Mouse (Mus musculus) layer of hippocampus, postnatal 36 days (tissue): ENCODE data around the gene Myh14. TPM values are rescaled to one million over a fixed set of nuclear protein-coding genes. Genes with fewer than 3 reads are reported as not detected.

Source experiments
- DNase-seq, 2 experiments: peaks; one replicate each; pipeline ENCODE4 v3.0.0; 2022
- total RNA-seq, 2 experiments: library from RNA; stranded (reverse); gene quantifications; 2 replicates each; pipeline ENCODE4 v1.2.3; 2021

Gene Myh14
- total RNA-seq, 2 experiments from 2014 or later = 27.7 to 28.1 TPM

DNA sequence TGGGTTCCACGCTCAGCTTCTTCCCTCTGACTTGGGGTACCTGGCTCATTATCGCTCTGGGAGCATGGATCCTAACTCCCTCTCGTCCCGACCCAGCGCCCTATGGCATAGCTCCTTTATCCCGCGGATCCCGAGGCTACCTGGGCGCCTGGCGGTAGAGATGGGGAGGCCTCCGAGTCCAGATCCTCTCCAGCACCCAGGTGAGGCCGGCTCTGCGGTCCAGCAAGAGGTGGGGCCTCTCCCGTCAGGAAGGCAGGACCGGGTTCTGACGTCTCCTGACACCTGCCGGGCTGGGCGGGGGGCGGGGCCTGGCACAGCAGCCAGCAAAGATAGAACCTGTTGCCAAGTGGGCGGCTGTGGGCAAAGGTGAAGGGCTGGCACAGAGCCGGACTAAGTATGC, 1.5 kb downstream of the Myh14 start:
- DNase-seq = no peak

DNA sequence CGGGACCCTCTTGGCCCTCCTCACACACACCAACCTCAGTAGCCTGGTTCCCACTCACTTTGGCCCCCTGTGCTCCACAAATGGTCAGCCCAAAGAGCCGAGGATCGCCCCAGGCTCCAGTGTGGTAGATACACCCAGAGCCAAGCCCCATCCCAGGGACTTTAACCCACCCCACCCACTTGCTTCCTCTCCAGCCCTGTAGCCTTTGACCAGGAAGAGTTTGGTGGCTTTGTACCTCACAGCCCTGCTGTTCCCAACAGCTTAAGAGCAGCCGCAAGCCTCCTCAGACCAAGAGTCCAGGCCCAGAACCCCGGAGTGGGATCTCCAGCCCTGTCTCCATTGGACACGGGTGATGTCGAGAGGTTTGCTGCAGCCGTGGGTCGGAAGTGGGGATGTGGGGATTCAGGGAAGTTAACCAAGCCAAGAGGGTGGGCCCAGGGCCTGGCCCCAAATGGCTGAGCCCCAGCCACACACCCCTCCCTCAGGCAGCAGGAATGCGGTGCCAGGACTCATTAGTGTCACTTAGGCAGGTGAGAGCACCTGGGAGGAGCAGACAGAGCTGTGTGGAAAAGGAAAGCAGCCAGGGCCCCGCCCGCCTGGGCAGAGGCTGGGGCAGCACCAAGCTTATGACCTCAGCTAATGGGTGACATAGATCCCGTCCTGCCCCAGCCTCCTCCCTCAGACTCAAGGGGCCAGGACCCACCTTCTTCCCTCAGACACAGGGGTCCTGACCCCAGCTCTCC, 2.5 kb downstream of the Myh14 start:
- no peak for DNase-seq

DNA sequence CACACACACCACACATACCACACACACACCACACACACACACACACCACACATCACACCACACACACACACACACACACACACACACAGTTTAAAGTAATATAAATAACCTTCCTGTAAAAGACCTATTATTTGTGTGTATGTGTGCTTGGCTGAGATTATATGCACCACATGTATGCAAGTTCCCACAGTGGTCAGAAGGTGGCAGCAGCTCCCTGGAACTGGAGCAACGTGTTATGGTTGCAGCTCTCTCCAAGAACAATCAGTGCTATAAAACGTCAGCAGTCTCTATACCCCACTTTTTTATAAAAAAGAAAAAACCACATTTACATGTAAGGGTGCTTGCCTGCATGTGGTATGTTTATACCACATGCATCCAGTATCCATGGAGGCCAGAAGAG, 4.2 kb downstream of the Myh14 start:
- no peak for DNase-seq

DNA sequence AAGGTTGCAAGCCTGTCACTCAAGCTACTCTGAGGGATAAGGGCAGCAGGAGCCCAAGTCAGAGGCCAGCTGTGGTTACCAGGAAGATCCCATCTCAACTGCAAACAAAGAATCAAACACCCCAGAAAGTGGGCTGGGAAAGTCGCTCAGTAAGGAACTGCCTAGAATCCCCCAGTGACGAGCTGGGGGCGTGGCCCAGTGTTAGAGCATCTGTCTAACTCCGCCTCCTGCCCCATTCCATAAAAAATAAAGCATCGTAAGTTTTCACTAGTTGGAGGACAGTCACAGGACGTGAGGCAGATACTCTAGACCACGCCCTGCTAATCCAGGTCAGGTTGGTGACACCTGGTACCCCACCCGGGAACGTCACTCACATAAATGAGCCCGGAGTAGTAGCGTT, 5.9 kb downstream of the Myh14 start:
- DNase-seq = no peak

DNA sequence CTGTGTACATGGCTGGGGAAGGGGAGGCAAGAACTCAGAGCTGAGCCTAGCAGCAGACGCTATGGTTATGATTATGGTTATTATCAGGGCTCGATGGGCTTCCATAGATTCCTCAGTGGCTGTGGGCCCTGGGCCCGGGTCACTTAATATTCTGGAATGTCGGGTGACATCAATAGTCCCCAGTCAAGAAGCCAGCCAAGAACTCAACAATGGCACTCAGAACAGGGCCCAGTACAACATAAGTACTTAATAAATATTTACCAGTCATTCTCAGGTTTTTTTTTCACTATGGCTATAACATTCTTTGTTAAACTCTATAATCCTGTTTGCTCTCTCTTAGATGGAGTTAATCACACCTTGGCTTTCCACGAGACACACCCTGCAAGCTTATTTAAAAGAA, 7.1 kb downstream of the Myh14 start:
- DNase-seq = no peak

DNA sequence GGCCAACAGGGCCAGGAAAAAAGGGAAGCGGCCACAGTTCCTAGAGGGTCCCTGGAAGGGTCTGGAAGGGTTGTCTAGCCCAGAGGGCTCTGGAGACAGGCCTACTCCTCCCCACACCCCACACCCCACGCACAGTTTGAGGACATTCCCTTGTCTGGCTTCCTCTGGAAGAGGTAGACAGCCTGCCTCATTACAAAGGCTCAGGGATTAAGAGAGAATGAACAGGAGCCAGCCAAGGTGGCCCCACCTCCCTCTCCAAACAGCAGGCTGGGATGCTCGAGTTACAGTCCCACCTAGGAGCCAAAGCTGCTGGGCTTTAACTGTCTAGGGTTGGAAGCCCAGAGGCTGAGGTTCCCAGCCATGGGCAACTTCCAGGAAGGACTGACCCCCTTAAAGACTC, 8.1 kb downstream of the Myh14 start:
- DNase-seq = no peak

DNA sequence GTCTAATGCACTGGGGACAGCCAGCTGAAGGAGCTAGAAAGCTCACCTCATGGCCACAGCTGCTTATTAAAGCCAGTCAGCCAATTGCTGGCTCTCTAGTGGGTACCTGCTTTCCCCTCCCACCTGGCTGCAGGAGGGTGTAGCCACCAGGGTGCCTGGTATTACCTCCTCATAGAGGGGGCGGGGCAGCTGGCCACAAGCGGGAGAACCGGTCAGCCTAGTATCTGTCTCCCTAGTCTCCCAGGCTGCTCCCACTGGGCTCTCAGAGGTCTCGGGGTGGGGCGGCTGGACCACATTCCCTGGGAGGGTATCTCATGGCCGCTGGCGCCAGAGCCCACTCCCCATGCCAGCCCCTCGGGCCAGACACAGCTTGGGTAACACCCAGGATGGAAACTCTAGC, 8.5 kb downstream of the Myh14 start:
- no peak for DNase-seq

DNA sequence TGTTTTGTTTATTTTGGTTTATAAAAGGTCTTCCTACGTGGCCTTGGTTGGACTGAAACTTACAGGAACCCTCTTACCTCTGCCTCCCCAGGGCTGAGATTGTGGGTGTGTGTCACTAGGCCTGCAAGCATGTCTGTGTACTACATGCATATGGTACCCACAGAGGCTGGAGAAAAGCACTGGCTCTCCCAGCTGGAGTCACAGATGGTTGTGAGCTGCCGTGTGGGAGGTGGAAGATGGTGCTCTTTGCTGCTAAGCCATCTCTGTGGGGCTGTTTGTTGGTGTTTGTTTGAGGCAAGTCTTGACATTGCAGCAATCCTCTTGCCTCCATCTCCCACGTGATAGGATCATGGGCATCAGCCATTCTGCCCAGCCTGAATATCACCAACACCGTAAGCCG, 9.4 kb downstream of the Myh14 start:
- peak; percentile 83 to 84 for DNase-seq

DNA sequence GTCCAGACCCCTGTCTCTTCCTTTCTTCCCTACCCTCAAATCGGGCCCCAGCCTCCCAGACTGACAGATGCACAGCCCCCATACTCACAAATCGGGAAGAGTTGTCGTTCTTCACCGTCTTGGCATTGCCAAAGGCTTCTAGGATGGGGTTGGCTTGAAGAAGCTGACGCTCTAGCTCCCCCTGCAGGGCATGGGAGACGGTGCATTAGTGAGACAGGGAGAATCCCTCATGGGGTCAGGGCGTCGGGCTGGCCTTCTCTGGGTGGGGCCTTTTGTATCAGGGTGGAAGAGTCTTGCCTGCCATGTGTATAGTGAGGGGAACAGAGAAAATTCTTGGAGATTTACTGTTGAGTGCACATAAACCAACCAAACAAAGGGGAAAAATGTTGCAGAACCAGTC, 15.1 kb downstream of the Myh14 start:
- DNase-seq = peak in 1 of 2 experiments; percentile 45

DNA sequence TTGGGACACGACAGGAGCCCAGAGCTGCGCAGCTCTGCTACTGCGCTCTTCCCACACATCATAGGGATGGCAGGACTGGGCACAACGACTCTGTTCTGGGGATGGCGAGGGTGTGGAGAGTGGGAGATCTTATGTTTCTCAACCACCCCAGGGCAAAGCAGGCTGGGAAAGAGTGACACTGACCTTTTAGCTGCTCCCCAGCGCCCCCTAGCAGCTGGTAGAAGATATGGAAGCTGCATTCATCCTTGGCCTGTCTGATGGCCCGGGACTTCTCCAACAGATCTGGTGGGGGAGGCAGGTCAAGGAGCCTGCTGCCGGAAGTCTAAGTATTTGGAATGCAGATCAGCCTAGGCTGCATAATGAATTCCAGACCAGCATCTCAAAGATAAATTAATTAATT, 16.9 kb downstream of the Myh14 start:
- no peak for DNase-seq

DNA sequence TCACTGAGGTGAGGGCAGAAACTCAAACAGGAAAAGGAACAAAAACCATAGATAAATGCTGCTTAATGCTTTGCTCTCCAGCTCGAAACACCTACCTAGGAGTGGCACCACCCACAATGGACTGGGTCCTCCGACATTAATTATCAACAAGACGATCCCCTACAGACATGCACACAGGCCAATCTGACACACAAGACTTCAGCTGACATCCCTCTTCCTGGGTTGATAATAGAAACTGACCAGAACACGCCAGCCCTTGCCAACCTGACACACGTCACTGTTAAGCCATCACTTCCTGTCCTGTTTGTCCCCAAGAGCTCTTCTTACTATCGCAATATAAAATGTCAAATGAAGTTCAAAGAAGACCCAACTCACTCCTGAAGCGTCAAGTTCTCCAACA, 19.2 kb downstream of the Myh14 start:
- no peak for DNase-seq

DNA sequence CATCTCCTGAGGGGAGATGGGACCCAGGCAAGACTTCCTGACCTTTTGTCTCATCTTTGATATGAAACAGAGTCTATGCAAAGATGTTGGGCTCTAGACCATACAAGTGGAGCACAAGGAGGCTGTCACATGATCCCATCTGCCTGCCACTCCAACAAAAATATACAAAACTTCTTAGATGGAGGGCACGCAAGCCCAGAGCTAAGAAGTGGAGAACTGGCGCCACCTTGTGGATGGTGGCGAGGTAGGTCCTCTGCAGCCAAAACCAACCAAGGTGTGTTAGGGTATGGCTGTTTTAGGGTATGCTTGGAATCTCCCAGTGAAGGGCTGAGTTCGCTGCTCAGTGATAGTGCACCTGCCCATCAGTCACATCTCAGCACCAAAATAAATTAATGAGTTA, 20.7 kb downstream of the Myh14 start:
- peak; percentile 40 to 42 for DNase-seq

DNA sequence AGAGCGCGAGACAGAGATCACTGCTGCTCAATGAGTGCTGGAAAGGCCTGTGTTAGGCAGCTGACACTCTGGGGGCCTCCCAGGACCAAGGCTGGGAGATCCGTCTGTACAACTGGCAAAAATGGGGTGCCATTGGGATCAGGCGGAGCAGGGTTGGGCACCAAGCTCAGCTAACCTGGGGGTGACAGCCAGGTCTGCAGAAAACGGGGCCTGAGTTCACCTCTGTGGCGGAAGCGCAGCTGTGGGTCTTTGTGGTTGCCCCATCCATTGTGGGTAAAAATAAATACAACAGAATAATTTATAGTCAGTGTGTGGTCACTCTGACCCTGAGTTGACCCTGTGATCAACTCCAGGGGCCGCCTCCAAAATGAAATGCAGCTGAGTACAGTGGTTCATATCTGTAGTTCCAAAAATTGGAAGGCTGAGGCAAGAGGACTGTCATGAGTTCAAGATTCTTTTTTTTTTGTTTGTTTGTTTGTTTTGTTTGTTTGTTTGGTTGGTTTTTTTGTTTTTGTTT, 21.5 kb downstream of the Myh14 start:
- DNase-seq = no peak

DNA sequence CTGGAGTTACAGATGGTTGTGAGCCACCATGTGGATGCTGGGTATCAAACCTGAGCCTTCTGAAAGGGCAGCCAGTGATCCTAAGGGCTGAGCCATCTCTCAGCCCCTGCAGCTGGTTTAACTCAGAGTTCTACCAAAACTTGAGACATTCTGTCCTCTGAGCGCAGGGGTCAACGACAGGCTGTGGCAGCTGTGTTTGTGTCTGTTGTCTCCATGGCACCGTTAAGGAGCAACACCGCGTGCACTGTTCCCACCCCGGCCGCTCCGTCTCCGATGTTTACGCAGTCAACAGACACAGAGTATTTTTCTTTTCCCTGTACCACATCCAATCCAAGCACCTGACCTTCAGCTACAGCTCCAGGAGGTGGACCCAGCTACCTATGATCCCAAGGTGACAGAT, 22.9 kb downstream of the Myh14 start:
- DNase-seq = no peak

DNA sequence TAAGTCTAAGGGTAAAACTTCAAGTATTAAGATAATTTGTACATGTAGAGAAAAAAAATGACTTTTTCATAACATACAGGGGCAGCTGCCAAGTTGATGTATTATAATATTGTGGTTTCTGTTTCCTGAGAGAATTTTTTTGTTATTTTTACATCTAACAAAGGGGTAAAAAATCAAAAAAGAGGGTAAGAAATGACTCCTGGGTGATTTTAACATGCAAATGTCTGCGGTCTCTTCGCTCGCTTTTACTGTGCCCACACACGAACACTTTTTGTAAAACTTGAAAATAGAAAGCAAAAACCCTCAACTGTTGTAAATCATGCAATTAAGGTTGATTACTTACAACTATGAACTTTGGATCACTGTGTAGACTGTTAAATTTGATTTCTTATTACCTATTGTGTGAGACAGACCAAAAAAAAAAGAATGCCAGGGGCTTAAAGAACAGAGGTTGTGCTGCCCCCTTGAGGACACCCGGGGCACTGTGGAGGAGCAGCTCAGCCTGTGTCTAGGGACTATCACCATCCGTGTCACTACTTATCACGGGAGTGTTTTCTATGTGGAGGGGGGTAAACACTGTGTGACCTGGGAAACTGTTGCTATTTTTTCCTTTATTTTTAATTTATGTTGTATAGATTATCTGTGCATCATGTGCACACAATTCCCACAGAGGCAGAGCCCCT, 23.5 kb downstream of the Myh14 start:
- DNase-seq = peak; percentile 69 to 70

DNA sequence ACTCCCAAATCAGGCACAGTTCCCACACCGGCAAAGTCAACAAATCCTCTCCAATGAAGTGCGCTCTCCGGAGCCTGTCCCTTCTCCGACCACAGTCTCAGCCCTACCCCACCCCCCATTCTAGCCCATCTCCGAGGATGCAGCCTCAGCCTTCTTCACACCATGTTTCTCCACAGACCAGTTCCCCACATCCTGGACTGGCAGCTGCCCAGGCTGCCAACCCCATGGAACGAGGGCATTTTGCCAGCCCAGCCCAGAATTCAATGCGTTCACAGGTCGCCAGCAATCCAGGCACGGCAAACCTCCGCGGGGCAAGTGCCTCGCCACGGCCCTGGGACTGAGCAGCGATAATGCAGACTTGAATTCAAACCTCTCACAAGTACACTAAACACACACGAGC, 24.7 kb downstream of the Myh14 start:
- DNase-seq = no peak

DNA sequence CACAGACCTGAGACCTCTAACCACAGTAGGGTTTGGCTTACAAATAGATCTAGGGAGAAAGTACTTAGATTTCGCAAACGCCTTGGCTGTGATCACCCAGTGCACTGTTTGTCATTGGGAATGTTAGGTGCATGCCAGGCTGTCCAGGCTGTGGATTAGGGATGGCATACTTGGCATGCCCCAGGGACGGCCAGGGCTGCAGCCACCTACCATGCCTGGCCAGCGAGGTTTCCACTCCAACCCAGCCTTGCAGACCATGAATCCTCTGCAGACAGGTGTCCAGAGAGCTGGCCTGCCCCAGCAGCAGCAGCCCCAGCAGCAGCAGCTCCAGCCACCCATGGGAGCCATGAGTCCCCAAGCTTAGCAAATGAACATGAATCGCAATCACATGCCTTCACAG, 25.4 kb downstream of the Myh14 start:
- no peak for DNase-seq

DNA sequence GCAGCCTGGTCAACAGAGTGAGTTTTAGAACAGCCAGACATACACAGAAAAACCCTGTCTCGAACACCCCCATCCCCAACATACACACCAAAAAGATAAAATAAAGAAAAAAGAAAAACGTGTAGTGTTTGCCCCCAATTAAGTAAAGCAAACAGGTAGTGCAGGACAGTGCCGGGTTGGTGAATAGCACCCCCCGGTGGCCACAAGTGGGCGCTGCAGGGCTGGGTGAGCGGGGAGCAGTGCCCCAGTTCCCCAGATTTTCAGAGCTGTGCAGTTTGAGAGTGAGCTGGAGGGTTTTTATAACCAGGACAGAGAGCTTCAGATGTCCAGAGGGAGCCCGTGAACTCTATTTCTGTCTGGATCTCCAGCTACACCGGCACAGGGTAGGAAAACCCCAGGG, 28.8 kb downstream of the Myh14 start:
- DNase-seq = peak; percentile 41 to 43

DNA sequence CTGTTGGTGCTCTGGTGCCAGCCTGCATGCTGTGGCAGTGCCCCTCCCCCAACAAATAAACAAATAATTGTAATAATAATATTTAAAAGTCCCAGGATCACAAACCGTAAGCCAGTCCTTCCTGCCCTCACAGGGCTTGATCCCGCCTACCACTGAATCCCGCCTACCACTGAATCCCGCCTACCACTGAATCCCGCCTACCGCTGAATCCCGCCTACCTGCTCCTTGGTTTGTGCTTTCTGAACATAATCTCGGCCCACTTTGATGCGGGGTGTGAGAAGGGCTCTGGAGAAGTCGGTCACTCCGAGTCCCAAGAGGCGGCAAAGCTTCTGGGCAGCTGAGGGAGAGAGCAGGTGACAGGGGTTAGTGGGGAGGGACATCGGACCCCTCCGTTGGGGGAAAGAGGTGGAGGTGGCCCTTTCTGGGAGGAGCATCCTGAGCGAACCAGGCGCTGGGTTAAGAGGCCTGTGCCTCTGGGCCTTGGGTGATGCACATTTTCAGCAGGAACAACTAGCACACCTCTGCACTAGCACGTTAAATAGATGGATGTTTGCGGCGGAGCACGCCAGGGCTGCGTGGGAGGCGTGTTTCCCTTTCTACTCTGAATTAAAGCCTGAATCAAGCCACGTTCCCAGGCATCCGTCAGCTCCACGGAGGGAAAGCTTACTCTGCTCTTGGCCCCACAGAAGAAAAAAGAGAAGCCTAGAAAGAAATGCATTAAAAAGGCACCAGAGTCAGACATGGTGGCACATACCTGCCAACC, 29.6 kb downstream of the Myh14 start:
- DNase-seq = peak; percentile 37 to 48

DNA sequence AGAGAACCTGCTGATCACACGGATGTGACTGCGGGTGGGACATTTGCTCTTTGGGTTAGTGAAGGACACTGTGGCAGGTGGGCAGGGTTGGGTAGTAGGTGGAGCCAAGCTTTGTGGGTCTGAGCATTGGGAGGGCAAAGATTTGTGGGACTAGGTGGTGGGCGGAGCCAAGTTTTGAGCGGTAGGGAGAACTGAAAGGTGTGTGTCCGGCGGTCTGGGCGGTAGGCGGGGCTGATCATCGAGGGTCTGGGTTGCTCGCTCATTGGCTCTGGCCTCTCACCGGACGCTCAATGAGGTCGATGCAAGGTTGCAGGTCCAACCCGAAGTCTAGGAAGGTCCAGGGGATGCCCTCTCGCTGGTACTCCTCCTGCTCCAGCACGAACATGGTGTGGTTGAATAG, 32.0 kb downstream of the Myh14 start:
- no peak for DNase-seq

DNA sequence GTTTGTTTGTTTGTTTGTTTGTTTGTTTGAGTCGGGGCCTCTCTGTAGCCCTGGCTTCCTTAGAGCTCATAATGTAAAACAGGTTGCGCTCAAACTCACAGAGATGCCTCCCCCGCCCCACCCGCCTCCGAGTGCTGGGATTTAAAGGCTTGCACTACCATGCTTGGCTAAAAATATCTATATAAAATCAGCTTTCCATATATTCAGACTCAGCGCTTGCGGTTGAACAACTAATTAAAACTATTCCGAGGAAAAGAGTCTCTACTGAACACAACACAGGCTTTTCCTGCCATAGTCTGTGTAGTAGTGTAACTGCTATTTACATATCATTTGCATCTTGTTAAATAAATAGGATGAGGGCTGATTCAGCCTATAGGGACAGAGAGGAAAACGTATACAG, 34.0 kb downstream of the Myh14 start:
- DNase-seq = no peak

DNA sequence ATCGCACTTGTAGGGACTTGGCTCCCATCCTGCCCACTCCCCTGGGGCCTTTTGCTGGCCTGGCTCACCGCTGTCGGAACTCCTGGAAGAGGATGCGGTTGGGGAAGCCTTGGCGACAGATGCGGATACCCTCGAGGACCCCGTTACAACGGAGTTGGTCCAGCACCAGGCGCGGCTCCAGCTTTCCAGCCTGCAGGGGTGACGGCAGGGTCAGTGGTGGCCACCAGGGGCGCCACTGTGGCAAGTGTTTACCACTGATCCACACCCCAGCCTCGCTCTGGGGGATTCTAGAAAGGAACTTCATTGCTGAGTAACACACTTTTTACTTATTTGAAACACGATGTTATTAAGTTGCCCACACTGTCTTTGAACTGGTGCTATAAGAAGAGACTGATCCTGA, 37.2 kb downstream of the Myh14 start:
- no peak for DNase-seq

DNA sequence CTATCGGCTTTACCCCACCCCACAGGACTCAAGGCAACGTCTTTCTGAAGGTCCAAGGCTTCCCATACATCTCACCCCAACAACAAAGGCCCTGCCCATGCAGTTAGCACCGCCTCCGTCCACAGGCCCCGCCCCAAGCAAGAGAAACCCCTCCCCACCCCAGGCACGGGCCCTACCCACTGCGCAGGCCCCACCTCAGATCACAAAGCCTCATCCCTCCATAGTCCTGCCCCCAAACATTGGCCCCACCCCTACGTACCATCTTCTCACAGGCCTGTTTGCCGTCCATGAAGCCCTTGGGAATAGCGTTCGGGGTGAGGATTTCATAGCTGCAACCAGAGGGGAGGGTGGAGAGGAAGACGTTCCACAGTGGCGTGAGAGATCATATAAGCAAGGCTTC, 38.0 kb downstream of the Myh14 start:
- DNase-seq = no peak

DNA sequence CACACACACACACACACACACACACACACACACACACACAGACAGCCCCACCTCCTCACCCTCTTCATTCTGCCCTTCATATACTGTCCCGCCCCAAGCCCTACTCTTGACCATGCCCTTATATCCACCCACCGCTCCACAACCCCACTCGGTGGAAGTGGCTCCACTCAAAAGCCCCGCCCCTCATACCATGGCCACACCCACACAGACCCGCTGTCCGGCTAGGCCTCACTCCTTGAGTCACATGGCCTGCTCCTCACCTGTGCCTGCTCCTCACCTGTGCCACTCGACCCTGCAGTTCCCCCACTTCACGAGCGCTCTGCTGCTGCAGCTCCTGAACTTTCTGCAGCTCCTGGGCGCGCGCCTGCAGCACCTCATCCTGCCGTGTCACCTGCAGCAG, 40.2 kb downstream of the Myh14 start:
- no peak for DNase-seq
